Mouse (Mus musculus) C2C12 (cell line): ENCODE data around the gene Gm10912. TPM values are rescaled to one million over a fixed set of nuclear protein-coding genes. Genes with fewer than 3 reads are reported as not detected.
"Not testable (repeated sequence)": the region's sequence is repeated elsewhere in the genome, so short reads cannot be mapped to it uniquely, and the experiment has no call there.

ENCODE experiments used
- H3K27me3 ChIP-seq: one replicate; pipeline ENCODE4 v1.6.1; 2011; ENCODE audit not compliant: control insufficient read depth, insufficient read depth, insufficient read length
- H3K36me3 ChIP-seq: one replicate; pipeline ENCODE4 v1.6.1; 2011; ENCODE audit not compliant: control insufficient read depth, insufficient read depth
- H3K4me3 ChIP-seq: one replicate; pipeline ENCODE4 v1.5.1; 2011; ENCODE audit warnings: mild to moderate bottlenecking, control low read depth; ENCODE audit not compliant: poor library complexity, insufficient read depth, severe bottlenecking
- H3K79me2 ChIP-seq: one replicate; pipeline ENCODE4 v1.6.1; 2011; ENCODE audit not compliant: control insufficient read depth, insufficient read depth
- H3K79me3 ChIP-seq: one replicate; pipeline ENCODE4 v1.6.1; 2011; ENCODE audit warnings: low read depth, control low read depth
- H3ac ChIP-seq: one replicate; pipeline ENCODE3; 2011; ENCODE audit warnings: low read depth; ENCODE audit not compliant: control insufficient read depth, insufficient read length
- CEBPB ChIP-seq: IDR thresholded peaks from one replicate; pipeline ENCODE4 v1.6.1; 2011; ENCODE audit warnings: low read depth, mild to moderate bottlenecking, control low read depth, moderate library complexity
- CTCF ChIP-seq: IDR thresholded peaks from one replicate; pipeline ENCODE4 v1.5.1; 2011; ENCODE audit not compliant: control insufficient read depth, insufficient read depth, insufficient read length
- FOSL1 ChIP-seq: IDR thresholded peaks from one replicate; pipeline ENCODE4 v1.8.0; 2011; ENCODE audit warnings: mild to moderate bottlenecking, low read length; ENCODE audit not compliant: poor library complexity, insufficient read depth, severe bottlenecking
- MAX ChIP-seq: IDR thresholded peaks from one replicate; pipeline ENCODE4 v1.6.1; 2011; ENCODE audit warnings: mild to moderate bottlenecking, control low read depth
- MYOD1 ChIP-seq: IDR thresholded peaks from one replicate; pipeline ENCODE4 v1.6.1; 2011; ENCODE audit warnings: low read depth; ENCODE audit not compliant: control insufficient read depth, insufficient read length
- MYOG ChIP-seq: IDR thresholded peaks from one replicate; pipeline ENCODE4 v1.6.1; 2011; ENCODE audit not compliant: control insufficient read depth, insufficient read length; ENCODE audit errors: extremely low read depth
- USF1 ChIP-seq: IDR thresholded peaks from one replicate; pipeline ENCODE4 v1.6.1; 2011; ENCODE audit warnings: low read depth, mild to moderate bottlenecking, control low read depth, moderate library complexity
- long read RNA-seq, 2 experiments: library from polyadenylated mRNA; unstranded; transcript quantifications; one replicate each; pipeline ENCODE4 v2.0.0; 2019 to 2020
- polyA plus RNA-seq: library from polyadenylated mRNA; unstranded; fragments of >200 nt; fragmentation: generic; extraction: Trizol; gene quantifications from one replicate; pipeline ENCODE4 v1.2.1, GENCODE M21; 2012; ENCODE audit warnings: missing spikeins

Gene Gm10912
- not detected for polyA plus RNA-seq
- long read RNA-seq, experiment 1, result 0 reads
- long read RNA-seq, experiment 2, result 0 reads

- not testable (repeated sequence) for H3K27me3 ChIP-seq, H3K4me3 ChIP-seq, H3K36me3 ChIP-seq, H3ac ChIP-seq, H3K79me3 ChIP-seq, H3K79me2 ChIP-seq
Observed at GRCm38 (mm10) chr2:104065526-104065925, at the start of gene Gm10912. Gm10912 (plus strand) TSS chr2:104065826.

- Histone ChIP-seq H3ac (no peak overlapping the region), H3K4me3 (no peak overlapping the region), H3K79me3 (no peaks in the 10 kb centered on the region), H3K27me3 (peaks cover 7% of the 10 kb centered on the region), H3K79me2 (peaks cover 4% of the 10 kb centered on the region), H3K36me3 (no peaks in the 10 kb centered on the region)
- TF ChIP-seq USF1 (no peak), MYOD1 (no peak), CTCF (no peak), MYOG (no peak)
Observed at GRCm38 (mm10) chr2:104023096-104023495, 42.5 kb upstream of the Gm10912 start.

- H3K79me2 ChIP-seq, result peaks cover 19% of the 10 kb centered on the region
- H3K36me3 ChIP-seq, result no peaks in the 10 kb centered on the region
- no peak overlapping the region for H3ac ChIP-seq
- H3K4me3 ChIP-seq, result no peak overlapping the region
- peaks cover 3% of the 10 kb centered on the region for H3K27me3 ChIP-seq
- peaks cover 5% of the 10 kb centered on the region for H3K79me3 ChIP-seq
- TF ChIP-seq MYOG, result no peak
- TF ChIP-seq CEBPB, result no peak
- no peak for TF ChIP-seq MAX
- no peak for TF ChIP-seq CTCF
- TF ChIP-seq USF1, result no peak
- no peak for TF ChIP-seq FOSL1
- TF ChIP-seq MYOD1, result no peak
Observed at GRCm38 (mm10) chr2:104024656-104025055, 41.0 kb upstream of the Gm10912 start.

- TF ChIP-seq MYOG (no peak), MYOD1 (no peak), MAX (no peak), USF1 (no peak), CEBPB (no peak), CTCF (no peak), FOSL1 (no peak)
- H3K27me3 ChIP-seq, result peaks cover 3% of the 10 kb centered on the region
Observed at GRCm38 (mm10) chr2:104027458-104028138, 38.0 kb upstream of the Gm10912 start, which contains the start of gene Fbxo3. Fbxo3 (plus strand) TSS chr2:104027721.

GRCm38 (mm10) chr2:104028139-104028723 lies 37.4 kb upstream of the Gm10912 start, which contains the start of gene 4931422A03Rik:
4931422A03Rik (minus strand) TSS chr2:104028361.
- Histone ChIP-seq H3K27me3 (peaks cover 1% of the 10 kb centered on the region), H3K79me2 (peaks cover 31% of the 10 kb centered on the region), H3ac (peak within 1 kb of the TSS; percentile 80), H3K4me3 (peak within 1 kb of the TSS; percentile 92), H3K36me3 (peaks cover 12% of the 10 kb centered on the region), H3K79me3 (peaks cover 9% of the 10 kb centered on the region)
- no peak for TF ChIP-seq CEBPB
- TF ChIP-seq MYOG, result no peak
- TF ChIP-seq FOSL1, result no peak
- no peak for TF ChIP-seq CTCF
- no peak for TF ChIP-seq USF1

More at GRCm38 (mm10) chr2:104027458-104028138, 38.0 kb upstream of the Gm10912 start, which contains the start of gene Fbxo3:
- peak within 1 kb of the TSS; percentile 80 for H3ac ChIP-seq
- peaks cover 9% of the 10 kb centered on the region for H3K79me3 ChIP-seq
- H3K36me3 ChIP-seq, result peaks cover 8% of the 10 kb centered on the region
- peak within 1 kb of the TSS; percentile 92 for H3K4me3 ChIP-seq
- peaks cover 31% of the 10 kb centered on the region for H3K79me2 ChIP-seq

GRCm38 (mm10) chr2:104029074-104029473 lies 36.6 kb upstream of the Gm10912 start:
- H3K4me3 ChIP-seq, result no peak overlapping the region
- peaks cover 9% of the 10 kb centered on the region for H3K79me3 ChIP-seq
- H3K79me2 ChIP-seq, result peaks cover 31% of the 10 kb centered on the region
- H3K36me3 ChIP-seq, result peaks cover 18% of the 10 kb centered on the region
- no peak overlapping the region for H3ac ChIP-seq
- no peaks in the 10 kb centered on the region for H3K27me3 ChIP-seq
- TF ChIP-seq USF1 (no peak), MAX (no peak), FOSL1 (no peak), MYOG (no peak), CTCF (no peak), MYOD1 (no peak), CEBPB (no peak)
